Mouse (Mus musculus): ENCODE measurements around the gene Slc35e3.

Gene Slc35e3

DNA sequence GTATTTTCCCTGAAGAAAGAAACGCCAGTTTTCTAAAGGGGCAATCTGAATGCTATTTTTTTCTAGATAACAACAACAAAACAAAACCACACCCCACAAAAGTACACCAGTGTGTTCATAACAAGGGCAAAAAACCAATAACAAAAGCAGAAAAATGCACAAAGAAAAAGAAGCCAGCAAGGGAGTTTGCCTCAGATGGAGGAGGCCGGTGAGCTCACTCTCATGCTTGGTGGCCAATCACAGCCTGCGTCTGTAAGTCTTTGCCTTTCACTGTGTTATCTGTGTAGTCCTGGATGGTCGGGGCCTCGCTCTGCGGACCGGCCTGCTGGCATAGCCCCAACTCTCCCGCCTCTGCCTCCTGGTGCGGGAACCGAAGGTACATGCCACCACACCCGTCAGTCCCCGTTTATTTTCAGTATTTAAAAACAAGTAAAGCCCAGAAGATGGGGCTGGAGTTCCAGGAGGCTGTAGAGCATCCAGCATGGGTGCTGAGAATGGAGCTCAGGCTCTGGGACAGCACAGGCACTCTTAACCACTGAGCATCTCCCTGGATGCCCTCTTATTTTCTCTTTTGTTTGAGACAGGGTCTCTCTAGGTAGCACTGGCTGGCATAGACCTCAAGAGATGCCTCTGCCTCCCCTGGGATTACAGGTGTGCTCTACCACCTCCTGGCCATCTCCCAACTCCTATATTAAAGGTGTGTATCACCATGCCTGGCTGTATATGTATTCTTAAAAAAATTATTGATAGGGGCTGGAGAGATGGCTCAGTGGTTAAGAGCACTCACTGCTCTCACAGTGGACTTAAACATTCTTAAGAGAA is 30.3 kb upstream of the Slc35e3 start:
- DNase-seq (ENCODE audit: low spot score): no peak

DNA sequence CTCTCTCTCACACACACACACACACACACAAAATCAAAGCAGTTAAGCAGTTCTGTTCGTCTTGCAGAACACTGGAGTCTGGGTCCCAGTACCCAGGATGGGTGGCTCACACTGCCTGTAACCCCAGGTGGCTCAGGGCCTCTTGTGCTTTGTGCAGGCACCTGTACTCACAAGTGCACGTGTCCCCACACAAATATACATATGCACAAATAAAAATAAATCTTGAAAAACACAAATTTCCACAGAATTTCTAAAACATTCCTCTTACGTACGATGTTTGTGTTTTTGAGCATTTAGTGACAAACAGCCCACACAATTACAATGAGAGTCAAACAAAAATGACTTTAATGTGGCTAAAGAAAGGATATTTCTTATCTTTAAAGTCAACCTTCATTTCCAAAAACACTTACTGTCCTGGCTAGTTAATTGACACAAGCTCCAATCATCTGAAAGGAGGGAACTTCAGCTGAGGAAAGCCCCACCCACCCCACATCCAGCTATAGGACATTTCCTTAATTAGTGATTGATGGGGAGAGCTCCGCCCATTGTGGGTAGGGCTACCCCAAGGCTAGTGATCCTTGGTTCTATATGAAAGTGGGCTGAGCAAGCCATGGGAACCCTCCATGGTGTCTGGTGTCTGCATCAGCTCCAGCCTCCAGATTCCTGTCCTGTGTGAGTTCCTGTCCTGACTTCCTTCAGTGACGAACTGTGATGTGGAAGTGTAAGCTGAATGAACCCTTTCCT is 29.4 kb upstream of the Slc35e3 start:
- DNase-seq (ENCODE audit: low spot score): no peak

DNA sequence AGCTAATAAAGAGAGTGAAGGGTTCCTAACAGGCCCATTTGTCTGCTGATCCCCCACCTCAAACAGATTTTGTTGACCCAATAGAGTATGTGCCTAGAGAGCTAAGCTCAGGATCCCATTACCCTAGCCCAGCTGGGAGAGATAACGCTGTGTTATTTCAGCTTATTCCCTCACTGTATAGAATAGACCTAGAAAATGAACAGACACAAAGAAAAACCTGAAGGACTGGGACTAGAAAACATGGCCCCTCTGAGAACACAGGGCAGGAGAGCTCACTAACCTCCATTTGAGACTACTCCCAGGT is 28.6 kb upstream of the Slc35e3 start:
- DNase-seq (ENCODE audit: low spot score): no peak

DNA sequence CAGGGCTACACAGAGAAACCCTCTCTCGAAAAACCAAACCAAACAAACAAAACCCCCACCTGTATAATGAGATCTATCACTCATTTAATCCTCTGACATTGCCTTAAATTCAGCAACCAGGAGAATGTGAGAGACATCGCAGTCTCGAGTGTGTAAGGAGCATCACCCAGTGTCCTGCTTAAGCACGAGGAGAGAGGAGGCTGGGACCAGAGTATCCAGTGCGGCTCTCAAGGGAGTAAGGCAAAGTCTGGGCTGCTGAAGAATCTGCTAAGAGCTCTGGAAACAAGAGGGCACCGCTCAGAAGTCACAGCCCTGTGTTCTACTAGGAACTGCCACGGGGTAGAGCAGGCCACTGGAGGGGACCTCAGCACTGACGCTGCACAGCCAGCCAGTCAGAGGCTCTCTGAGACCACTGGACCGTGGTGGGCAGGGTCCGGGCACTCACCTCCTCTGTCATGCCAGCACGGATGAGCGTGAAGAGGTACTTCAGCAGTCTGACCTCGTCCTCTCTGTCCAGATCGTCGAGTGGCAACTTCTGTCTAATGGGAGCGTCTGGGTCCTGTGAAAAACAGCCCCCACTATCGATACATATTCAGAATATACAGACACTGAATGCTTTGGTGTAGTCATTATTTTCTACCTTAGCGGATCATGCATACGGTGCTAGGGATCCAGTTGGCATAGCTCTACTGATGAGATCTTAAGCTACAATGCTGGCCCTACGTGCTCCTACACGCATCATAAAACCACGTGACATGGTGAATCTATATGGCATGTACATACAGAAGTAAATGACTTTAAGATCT is 28.0 kb upstream of the Slc35e3 start:
- no peak for DNase-seq (ENCODE audit: low spot score)

DNA sequence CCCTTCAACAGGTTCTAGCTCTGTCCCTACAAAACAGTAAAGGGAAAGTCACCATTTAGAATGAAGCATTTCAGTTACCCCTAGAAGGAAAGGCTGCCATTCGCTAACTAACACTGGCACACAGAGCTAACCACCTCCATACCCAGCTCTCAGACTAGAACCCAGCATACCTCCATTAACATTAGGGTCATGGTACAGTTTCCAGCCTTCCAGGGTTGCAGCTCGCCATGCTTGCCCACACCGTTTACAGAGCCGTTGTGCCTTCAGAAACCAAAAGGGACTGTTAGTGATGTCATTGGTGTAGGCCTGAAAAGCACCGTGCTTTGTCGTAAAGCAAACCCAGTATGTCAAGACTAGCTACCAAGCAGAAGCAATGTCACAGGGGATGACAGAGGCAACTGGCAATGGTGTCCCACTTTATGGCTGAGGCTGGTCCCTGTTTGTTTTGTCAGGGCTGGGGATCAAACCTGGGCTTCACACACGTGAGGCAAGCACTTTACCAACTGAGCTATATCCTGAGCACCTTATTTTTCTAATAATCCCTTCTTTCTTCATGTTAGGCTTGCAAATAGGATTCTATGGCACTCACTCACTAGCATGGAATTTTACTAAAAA is 27.0 kb upstream of the Slc35e3 start:
- no peak for DNase-seq (ENCODE audit: low spot score)

DNA sequence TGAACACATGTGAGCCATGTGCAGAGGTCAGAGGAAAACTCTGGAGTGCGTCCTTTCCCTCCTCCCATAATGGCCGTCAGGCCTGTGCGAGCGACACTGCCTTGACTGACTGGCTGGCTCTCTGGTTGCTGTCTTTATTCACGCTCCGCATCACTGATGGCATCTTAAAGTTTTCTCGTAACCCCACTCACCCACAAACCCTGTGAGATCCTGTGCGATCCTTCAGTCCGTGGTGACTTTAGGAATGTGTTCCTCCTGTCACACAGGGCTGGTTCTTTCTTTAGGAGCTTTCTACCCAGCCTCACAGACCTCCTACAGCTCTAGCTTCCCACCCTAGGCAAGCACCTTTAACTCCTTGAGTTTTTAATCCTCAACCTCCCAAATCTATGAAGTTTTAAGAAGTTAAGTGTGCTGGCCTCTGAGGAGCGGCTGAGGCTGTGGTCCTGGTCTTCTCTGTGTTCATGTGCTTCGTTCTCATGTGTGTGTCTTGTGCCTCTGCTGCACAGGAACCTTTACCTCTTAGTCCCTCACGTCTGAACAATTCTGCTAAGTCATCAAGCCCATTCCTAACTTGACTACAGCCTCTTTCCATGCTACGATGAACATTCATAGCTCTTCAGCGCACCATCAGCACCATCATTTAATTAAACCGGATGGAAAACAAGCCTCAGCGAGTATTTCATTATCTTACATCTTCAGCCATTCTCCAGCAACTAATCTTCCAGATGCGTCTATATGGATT is 26.4 kb upstream of the Slc35e3 start:
- DNase-seq (ENCODE audit: low spot score): no peak

DNA sequence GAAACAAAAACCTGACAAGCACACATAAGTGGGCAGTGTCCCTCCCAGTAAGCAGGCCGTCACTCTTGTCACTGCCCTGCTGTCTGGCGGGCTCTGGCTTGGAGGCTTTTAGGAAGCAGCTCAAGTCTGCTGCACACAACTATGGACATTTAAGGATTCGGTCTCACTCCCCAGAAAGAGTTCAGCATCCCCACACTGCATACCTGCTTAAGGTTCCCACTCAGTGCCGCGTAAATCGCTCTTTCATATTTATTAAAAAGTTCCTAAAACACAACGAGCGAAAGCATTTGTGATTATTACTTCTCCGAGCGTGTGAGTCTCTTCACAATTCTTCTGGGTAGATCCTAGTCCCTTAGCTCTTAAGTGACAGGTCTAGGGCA is 25.0 kb upstream of the Slc35e3 start:
- DNase-seq (ENCODE audit: low spot score): no peak

DNA sequence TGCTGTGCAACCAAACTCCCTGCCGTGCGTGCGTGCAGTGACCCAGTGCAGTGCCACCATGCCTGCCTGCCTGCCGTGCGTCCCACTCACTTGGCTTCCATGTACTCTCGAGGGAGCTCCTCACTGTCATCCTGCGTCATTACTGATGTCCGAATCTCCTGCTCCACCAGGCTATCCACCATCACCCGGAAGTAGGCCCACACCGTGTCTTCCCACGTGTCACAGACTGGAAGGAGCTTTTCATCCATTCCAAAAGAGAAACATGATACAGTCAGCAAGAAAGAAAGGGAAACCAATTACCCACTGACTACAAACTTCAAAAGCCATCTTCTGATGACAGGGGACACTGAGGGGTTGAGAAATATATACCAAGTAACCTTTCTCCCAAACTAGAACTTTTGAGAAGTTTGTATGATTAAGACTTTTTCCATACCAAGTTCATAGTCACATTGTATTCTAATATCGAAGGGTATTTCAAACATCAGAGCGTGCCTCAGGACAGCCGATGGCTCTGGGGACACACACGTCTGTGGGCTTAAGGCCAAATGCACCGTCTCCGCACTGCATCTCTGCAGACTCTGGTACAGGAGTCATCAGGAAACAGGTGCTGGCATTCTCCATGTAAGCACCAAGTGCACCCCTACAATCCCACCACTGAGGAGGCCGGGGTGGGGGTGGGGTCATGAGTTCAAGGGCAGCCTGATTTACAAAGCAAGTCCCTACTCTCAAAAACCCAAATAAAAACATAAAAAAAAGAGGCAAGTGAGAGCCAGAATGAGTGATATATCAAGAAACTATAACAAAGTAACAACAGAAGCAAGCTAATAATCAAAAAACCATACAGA is 24.3 kb upstream of the Slc35e3 start:
- no peak for DNase-seq (ENCODE audit: low spot score)

DNA sequence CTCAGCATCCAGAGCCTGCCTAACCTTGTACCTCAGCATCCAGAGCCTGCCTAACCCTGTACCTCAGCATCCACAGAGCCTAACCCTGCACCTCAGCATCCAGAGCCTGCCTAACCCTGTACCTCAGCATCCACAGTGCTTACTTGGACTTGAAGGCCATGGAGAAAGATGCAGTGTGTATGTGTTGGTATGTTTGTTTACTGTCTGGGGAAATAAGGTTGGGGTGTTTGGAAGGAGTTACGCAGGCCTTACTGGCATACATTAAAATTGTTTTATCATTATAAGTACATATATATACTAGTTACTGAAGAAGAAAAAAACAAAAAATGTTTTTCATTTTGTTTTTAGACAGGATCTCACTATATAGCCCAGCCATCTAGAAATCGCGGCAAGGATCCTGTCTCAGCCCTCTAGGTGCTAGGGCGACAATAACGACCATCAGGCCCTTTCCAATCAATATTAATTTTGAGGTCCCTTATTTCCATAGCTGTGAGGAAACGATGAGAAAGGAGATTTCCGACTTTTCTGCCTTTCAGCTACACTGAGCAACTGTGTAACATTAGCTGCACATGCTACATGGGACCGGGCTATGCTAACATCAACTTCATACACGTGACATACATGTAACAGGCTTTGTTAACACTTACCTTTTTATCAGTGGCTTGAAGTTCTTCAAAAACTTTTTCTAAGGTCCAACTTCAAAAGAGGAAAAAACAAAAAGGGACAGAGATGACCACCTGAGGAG is 23.5 kb upstream of the Slc35e3 start:
- no peak for DNase-seq (ENCODE audit: low spot score)

DNA sequence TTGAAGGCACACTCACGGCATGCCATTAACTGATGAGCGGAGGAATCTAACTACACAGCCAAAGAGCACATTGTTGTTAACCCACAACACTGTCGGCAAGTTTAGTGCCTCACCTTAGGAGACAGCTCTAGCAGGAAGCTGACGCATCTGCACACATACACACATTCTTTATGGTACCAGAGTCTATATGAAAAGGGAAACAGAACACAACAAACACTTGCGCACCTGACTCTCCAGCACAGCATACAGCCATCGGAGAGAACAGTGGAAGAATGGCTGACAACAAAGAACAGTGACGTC is 21.9 kb upstream of the Slc35e3 start:
- no peak for DNase-seq (ENCODE audit: low spot score)

DNA sequence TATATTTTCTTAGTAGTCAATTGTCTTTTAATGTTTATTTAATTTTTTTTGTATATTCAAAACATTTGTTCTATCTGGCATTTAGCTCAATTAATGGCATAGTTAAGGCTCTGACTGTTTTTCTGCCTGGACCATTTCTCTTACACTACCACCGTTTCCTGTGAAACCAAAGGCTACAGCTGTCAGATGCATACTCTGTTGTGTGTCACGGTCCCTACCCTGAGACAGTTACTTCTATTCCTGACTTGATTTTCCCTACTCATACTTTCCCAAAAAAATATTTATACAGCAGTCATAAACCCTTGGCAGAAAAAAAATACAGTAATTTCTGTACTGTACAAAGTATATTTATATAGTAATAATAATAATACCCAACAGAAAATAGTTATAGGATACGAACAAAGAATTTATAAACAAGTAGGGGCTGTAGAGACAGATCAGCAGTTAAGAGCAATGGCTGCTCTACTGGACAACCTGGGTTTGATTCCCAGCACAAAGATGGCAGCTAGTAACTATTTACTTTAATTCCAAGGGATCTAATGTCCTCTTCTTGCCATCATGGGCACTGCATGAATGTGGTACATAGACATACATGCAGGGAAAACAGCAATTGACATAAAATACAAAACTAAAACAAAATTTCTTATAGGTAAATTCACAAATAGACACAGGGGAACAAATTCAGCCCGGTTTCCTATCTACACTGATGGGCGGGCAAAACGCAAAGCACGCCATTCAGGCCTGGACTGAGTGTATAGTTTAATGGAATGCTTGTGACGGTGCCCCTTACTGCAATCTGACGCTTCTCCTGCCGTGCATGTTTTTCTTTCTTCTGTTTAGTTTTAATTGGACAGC is 21.3 kb upstream of the Slc35e3 start:
- DNase-seq (ENCODE audit: low spot score): no peak

DNA sequence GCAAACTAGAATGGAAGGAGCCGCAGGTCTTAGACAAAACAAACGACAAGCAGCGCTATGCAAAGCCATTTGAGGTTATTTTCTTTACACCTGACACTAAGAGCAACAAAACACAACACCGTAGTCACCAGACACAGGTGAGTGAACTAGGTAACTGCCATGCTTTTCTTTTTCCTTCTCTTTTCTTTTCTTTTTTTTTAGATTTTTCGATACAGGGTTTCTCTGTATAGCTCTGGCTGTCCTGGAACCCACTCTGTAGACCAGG is 20.7 kb upstream of the Slc35e3 start:
- DNase-seq (ENCODE audit: low spot score): no peak

DNA sequence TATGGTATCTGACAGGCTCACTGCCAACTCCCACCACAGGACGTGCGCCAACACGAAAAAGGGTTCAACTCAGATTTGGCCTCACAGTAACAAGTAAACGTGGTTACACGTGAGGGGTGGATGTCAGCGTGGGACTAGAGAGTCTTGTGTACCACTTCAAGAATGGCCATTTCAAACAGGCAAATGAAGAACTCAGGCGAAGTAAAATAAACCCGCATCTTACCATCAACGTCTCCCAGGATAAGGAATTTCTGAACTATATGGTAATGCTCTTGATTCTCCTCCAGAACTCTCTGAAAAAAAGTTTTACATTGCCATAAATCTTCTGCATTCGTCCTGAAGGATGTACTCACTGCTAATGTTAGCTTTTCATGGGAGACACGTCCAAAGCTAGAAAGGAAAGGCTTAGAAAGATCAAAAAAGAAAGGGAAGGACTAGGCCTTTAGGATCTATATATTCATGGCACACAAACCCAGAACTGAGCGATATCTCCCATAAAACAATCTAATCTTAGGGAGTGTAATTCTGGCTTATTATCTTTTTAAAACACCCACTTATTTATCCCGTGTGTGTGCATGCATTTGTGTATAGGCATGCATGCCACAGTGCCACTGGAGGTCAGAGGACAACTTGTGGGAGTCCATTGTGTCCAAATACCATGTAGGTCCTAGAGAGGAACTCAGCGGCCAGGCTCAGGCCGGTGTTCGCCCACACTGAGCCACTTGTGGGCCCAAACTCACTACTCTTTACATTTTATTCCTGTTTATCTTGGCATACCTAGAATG is 20.1 kb upstream of the Slc35e3 start:
- DNase-seq (ENCODE audit: low spot score): no peak

DNA sequence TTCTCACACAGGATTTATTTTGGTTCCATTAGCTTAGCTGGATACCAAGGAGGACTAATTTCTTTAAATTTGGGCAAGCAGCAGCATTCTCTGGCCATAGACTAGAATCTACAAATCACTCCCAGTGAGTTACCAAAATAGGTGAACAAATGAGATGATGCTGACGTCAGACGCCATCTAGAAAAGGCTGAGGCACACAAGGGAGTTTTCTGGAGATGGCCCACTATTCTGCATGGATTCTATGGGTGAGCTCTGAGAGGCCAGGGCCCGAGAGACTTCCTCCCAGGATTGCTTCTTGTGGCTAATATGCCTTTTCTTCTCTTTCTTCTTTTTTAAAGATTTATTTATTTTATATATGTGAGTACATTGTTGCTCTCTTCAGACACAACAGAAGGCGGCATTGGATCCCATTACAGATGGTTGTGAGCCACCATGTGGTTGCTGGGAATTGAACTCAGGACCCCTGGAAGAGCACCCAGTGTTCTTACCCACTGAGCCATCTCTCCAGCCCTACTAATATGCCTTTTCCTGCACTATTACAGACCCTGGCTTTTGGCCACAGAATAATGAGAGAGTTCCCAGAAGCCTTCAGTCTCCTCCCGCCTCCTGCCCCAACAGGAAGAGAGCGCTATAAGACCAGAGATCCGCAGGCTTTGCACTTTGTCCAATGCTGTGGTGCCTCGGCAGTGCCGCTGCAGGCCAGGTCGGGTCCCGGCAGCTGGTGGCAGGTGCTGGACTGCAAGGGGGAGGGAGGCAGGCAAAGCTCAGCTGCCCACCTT is 19.1 kb upstream of the Slc35e3 start:
- no peak for DNase-seq (ENCODE audit: low spot score)

DNA sequence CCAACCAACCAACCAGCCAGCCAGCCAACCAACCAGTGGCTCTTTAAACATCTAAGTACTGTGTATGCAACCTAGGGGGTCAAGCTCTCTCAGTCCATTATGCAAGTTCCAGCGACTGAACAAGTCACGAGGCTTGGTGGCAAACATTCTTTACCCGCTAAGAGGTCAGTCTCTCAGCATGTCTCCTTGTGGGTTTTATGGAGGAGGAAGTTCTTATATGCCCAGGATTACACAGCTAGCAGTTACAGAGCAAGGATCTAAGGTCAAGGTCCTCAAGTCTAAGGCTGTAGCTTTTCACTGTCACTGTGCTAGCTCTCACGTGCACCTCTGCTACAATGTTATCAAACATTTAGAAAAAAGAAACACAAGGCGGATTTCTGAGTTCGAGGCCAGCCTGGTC is 18.4 kb upstream of the Slc35e3 start:
- DNase-seq (ENCODE audit: low spot score): no peak

DNA sequence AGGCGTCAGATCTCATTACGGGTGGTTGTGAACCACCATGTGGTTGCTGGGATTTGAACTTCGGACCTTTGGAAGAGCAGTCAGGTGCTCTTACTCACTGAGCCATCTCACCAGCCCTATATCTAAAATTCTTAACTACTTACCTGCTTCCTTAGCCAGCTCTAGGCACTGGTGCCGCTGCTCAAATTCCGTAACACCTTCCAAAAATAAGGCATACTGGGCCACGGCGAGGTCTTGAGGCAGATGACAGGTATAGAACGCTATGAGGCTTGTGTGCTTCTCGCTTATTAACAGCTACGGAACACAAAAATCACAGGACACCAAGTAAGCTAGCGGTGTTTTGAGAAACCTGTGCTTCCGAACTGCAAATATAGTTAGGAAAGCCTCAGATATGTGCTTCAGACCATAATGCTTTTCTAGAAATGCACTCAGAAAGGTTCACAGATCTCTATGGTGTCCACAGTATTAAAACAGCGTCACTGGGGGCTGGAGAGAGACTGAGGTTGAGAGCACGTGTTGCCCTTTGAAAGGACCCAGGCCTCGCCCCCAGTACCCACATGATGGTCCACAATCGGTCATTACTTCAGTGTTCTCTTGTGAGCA is 17.5 kb upstream of the Slc35e3 start:
- DNase-seq (ENCODE audit: low spot score): no peak

DNA sequence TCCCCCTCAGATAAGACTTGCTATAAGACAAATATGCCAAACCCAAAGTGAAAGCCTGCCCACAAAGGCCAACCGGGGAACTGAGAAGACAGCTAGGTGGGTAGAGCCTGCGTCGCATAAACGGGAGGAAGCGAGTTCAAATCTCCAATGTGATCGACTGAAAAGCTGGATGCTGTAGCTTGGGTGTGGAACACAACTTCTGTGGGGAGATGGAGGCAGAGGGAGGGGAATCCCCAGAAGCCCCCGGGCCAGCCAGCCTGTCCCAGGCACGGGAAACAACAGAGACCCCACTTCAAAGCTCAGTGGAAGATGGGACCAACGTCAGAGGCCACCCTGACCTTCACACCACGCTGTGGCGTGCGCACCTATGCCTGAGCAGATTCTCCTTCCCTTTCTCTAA is 16.8 kb upstream of the Slc35e3 start:
- DNase-seq (ENCODE audit: low spot score): no peak
